12 mouse cellular contexts compared by ENCODE assay signal in genomic region chr17:30187581-30187980, GRCm38 (mm10).
DNase-seq lines count a peak whose midpoint lies in the region; ATAC-seq and TF ChIP-seq lines count a peak whose summit lies in the region.
"Had no signal": no experiment of that assay in that cellular context is flagged by ENCODE, and none has a peak within 500 bp of the region (broad histone marks: within the 10 kb centered on the region; RNA-seq: fewer than 3 reads in every experiment).

No protein-coding gene starts in this region.

- WGBS in heart, embryonic 13.5 days, result 12% methylated on average over 5 of the region's 5 CpGs
- WGBS in neural tube, embryonic 12.5 days, result 49% methylated on average over 5 of the region's 5 CpGs
- WGBS in hindbrain, postnatal 0 days, result 29% methylated on average over 5 of the region's 5 CpGs
- 41% methylated on average over 5 of the region's 5 CpGs for WGBS in olfactory bulb, adult 2 months
- WGBS in intestine, embryonic 15.5 days, result 51% methylated on average over 5 of the region's 5 CpGs

- ATAC-seq in heart, embryonic 13.5 days (ENCODE audit: extremely low read depth, insufficient number of reproducible peaks, low FRiP score, low TSS enrichment), result no peak
- ATAC-seq in neural tube, embryonic 12.5 days (ENCODE audit: low FRiP score, low read depth), result no peak
- ATAC-seq in hindbrain, postnatal 0 days, result no peak; the same call in 1 of the 2 replicates
- ATAC-seq in intestine, embryonic 15.5 days, result no peak

- no peaks in the 10 kb centered on the region for H3K27me3 ChIP-seq in heart, embryonic 13.5 days (replicated peaks)
- no peaks in the 10 kb centered on the region for H3K27me3 ChIP-seq in neural tube, embryonic 12.5 days (replicated peaks)
- H3K27me3 ChIP-seq in hindbrain, postnatal 0 days (ENCODE audit: insufficient read depth, low read length), result no peaks in the 10 kb centered on the region
- H3K27me3 ChIP-seq in intestine, embryonic 15.5 days (replicated peaks), result no peaks in the 10 kb centered on the region

- intact Hi-C loops in left cerebral cortex, postnatal 10 days (cut with DNase I), result loop anchor here (10.0 kb wide), 1 partner anchor 53 kb away; no protein-coding TSS in a partner anchor

- no peaks in the 10 kb centered on the region for H3K9me3 ChIP-seq in heart, embryonic 13.5 days
- H3K9me3 ChIP-seq in neural tube, embryonic 12.5 days, result no peaks in the 10 kb centered on the region
- H3K9me3 ChIP-seq in hindbrain, postnatal 0 days (ENCODE audit: low read length), result no peaks in the 10 kb centered on the region
- no peaks in the 10 kb centered on the region for H3K9me3 ChIP-seq in intestine, embryonic 15.5 days

- DNase-seq in heart, adult 18-20 months, result no peak
- no peak for DNase-seq in neural tube, embryonic 10.5 days (ENCODE audit: extremely low spot score, low spot score)
- DNase-seq in hindbrain, postnatal 0 days (ENCODE audit: low spot score), result peak; percentile 32
- no peak for DNase-seq in left cerebral cortex, postnatal 10 days (ENCODE audit: extremely low spot score in 1 of 2, low spot score in 2 of 2)
- DNase-seq: B cell, adult 2 months; gastrocnemius, postnatal 14 days; kidney, adult 2 months; lung, embryonic 14.5 days had no signal

- peaks cover 66% of the 10 kb centered on the region for H3K4me1 ChIP-seq in heart, embryonic 13.5 days
- peaks cover 47% of the 10 kb centered on the region for H3K4me1 ChIP-seq in neural tube, embryonic 12.5 days
- peaks cover 26% of the 10 kb centered on the region for H3K4me1 ChIP-seq in hindbrain, postnatal 0 days (ENCODE audit: insufficient read depth, low read length)
- H3K4me1 ChIP-seq in olfactory bulb, adult 2 months (ENCODE audit: control insufficient read depth, insufficient read depth, low read length), result peaks cover 36% of the 10 kb centered on the region
- H3K4me1 ChIP-seq in intestine, embryonic 15.5 days (replicated peaks), result peaks cover 18% of the 10 kb centered on the region

- peaks cover 10% of the 10 kb centered on the region for H3K36me3 ChIP-seq in heart, embryonic 13.5 days
- H3K36me3 ChIP-seq in neural tube, embryonic 12.5 days, result peaks cover 4% of the 10 kb centered on the region
- no peaks in the 10 kb centered on the region for H3K36me3 ChIP-seq in hindbrain, postnatal 0 days (ENCODE audit: insufficient read depth, low read length)
- H3K36me3 ChIP-seq in intestine, embryonic 15.5 days, result 0 out of 2 replicates have a peak, but pooled peaks cover 5% of the 10 kb centered on the region

- no peak for TF ChIP-seq POLR2A in olfactory bulb, adult 2 months (IDR thresholded peaks at IDR 0.05; ENCODE audit: insufficient read depth, low read depth, low read length)

- peak overlapping the region; percentile 85 for H3K27ac ChIP-seq in heart, embryonic 13.5 days (replicated peaks)
- no peak overlapping the region for H3K27ac ChIP-seq in neural tube, embryonic 12.5 days
- peak overlapping the region; percentile 68; the same call in 1 of the 2 replicates for H3K27ac ChIP-seq in hindbrain, postnatal 0 days
- peak overlapping the region; percentile 66 for H3K27ac ChIP-seq in olfactory bulb, adult 2 months (ENCODE audit: insufficient read depth, low read depth, low read length)
- no peak overlapping the region for H3K27ac ChIP-seq in intestine, embryonic 15.5 days

- no peak overlapping the region for H3K4me3 ChIP-seq in heart, embryonic 13.5 days
- no peak overlapping the region for H3K4me3 ChIP-seq in neural tube, embryonic 12.5 days
- H3K4me3 ChIP-seq in hindbrain, postnatal 0 days (ENCODE audit: low read length), result no peak overlapping the region
- H3K4me3 ChIP-seq in olfactory bulb, adult 2 months (ENCODE audit: insufficient read depth, low read depth, low read length), result no peak overlapping the region
- H3K4me3 ChIP-seq in intestine, embryonic 15.5 days (replicated peaks), result no peak overlapping the region

- no peak for TF ChIP-seq CTCF in hindbrain, postnatal 0 days (IDR thresholded peaks at IDR 0.05; ENCODE audit: low read depth)
- TF ChIP-seq CTCF in olfactory bulb, adult 2 months (IDR thresholded peaks at IDR 0.05; ENCODE audit: insufficient read depth, low read depth, low read length), result no peak

- H3K4me2 ChIP-seq in heart, embryonic 13.5 days, result peak overlapping the region; percentile 59
- no peak overlapping the region; the same call in 1 of the 2 replicates for H3K4me2 ChIP-seq in neural tube, embryonic 12.5 days (replicated peaks)
- 0 out of 2 replicates have a peak overlapping the region, but pooled peaks have one; percentile 25 for H3K4me2 ChIP-seq in hindbrain, postnatal 0 days (ENCODE audit: low read depth, low read length)
- no peak overlapping the region for H3K4me2 ChIP-seq in intestine, embryonic 15.5 days (replicated peaks)
- H3K4me2 ChIP-seq: lung, embryonic 14.5 days had no signal

- peak overlapping the region; percentile 67 for H3K9ac ChIP-seq in heart, embryonic 13.5 days
- H3K9ac ChIP-seq in neural tube, embryonic 12.5 days, result 0 out of 2 replicates have a peak overlapping the region, but pooled peaks have one; percentile 2
- no peak overlapping the region for H3K9ac ChIP-seq in hindbrain, postnatal 0 days (replicated peaks; ENCODE audit: low read length)
- no peak overlapping the region for H3K9ac ChIP-seq in intestine, embryonic 15.5 days

Comparison
In these comparisons a context has a peak if more than half of its experiments do, and no peak if none do; other contexts are left out.
1. H3K27ac ChIP-seq: peak in heart, embryonic 13.5 days (single experiment), hindbrain, postnatal 0 days (single experiment) and olfactory bulb, adult 2 months (single experiment); none in neural tube, embryonic 12.5 days (single experiment) and intestine, embryonic 15.5 days (single experiment).
2. H3K4me2 ChIP-seq: peak in heart, embryonic 13.5 days (single experiment) and hindbrain, postnatal 0 days (single experiment); none in neural tube, embryonic 12.5 days (single experiment) and intestine, embryonic 15.5 days (single experiment).
3. H3K9ac ChIP-seq: peak in heart, embryonic 13.5 days (single experiment) and neural tube, embryonic 12.5 days (single experiment); none in hindbrain, postnatal 0 days (single experiment) and intestine, embryonic 15.5 days (single experiment).